In the genomic region with DNA sequence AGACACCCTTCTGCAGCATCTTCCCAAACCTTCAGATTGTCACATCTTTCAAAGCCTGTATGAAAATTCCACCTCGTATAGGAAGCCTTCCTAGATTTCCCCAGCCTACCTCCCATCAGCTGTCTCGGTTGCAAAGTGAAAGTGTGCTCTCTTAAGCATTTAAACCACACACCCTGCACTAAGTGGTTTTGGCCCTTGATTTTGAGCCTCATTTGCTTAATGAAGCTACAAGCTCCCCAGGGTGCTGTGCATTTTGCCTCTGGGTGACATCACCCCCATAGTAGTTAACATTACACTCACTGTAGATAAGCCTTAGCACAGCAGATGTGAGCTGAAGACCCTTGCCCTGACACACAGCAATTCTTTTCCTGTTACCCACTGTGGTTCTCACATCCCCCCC, we compare ENCODE assay signal across 31 mouse cellular contexts. TPM values are rescaled to one million over a fixed set of nuclear protein-coding genes. Genes with fewer than 3 reads are reported as not detected.
DNase-seq lines count a peak whose midpoint lies in the region; ATAC-seq and TF ChIP-seq lines count a peak whose summit lies in the region.
"Had no signal": no experiment of that assay in that cellular context is flagged by ENCODE, and none has a peak within 500 bp of the region (broad histone marks: within the 10 kb centered on the region; RNA-seq: fewer than 3 reads in every experiment).

No protein-coding gene starts in this region.

- H3K36me3 ChIP-seq in liver, embryonic 15.5 days (replicated peaks): peaks cover 12% of the 10 kb centered on the region
- peaks cover 7% of the 10 kb centered on the region for H3K36me3 ChIP-seq in liver, postnatal 0 days (replicated peaks; ENCODE audit: insufficient read depth, low read length)
- H3K36me3 ChIP-seq in splenic B cell, adult 2 months (ENCODE audit: control insufficient read depth, insufficient read depth, low read length, poor library complexity, severe bottlenecking): peaks cover 2% of the 10 kb centered on the region; the same call in 1 of the 2 replicates

- H3K27me3 ChIP-seq in liver, embryonic 15.5 days: peaks cover 5% of the 10 kb centered on the region; the same call in 1 of the 2 replicates
- H3K27me3 ChIP-seq in liver, postnatal 0 days (ENCODE audit: insufficient read depth, low read length): no peaks in the 10 kb centered on the region
- no peaks in the 10 kb centered on the region; the same call in 1 of the 2 replicates for H3K27me3 ChIP-seq in splenic B cell, adult 2 months (ENCODE audit: control insufficient read depth, insufficient read depth, low read length, poor library complexity, severe bottlenecking)
- H3K27me3 ChIP-seq: heart, embryonic 12.5 days; heart, embryonic 15.5 days had no signal

- 41% methylated on average over 2 of the region's 2 CpGs for WGBS in liver, embryonic 15.5 days (ENCODE audit: insufficient replicate concordance)
- WGBS in liver, postnatal 0 days (ENCODE audit: insufficient replicate concordance): 54% methylated on average over 2 of the region's 2 CpGs

- no peak overlapping the region for H3K9ac ChIP-seq in liver, embryonic 15.5 days
- H3K9ac ChIP-seq in liver, postnatal 0 days (replicated peaks): no peak overlapping the region
- H3K9ac ChIP-seq: forebrain, postnatal 0 days; heart, embryonic 12.5 days; heart, embryonic 15.5 days; hindbrain, embryonic 14.5 days had no signal

- no peaks in the 10 kb centered on the region for H3K9me3 ChIP-seq in liver, embryonic 15.5 days (replicated peaks)
- H3K9me3 ChIP-seq in liver, postnatal 0 days (ENCODE audit: low read length): no peaks in the 10 kb centered on the region
- H3K9me3 ChIP-seq: heart, embryonic 12.5 days; heart, embryonic 15.5 days had no signal

- no peak overlapping the region for H3K4me3 ChIP-seq in liver, embryonic 15.5 days (replicated peaks)
- no peak overlapping the region for H3K4me3 ChIP-seq in liver, postnatal 0 days (ENCODE audit: low read depth, low read length)
- H3K4me3 ChIP-seq: gastrocnemius, adult 2 months; heart, embryonic 12.5 days; heart, embryonic 15.5 days had no signal

- peak; percentile 61 for DNase-seq in heart, adult 11 months
- no peak for DNase-seq in heart, postnatal 10 days
- DNase-seq in liver, postnatal 0 days: no peak
- DNase-seq in splenic B cell, adult 2 months (ENCODE audit: low read depth, low spot score): peak; percentile 47
- no peak for DNase-seq in c-Kit-positive CD71-positive TER-119-positive erythroid progenitor cells, embryonic 14.5 days (ENCODE audit: low spot score)
- DNase-seq: adrenal gland, adult 8-10 months; adrenal gland, postnatal 25 days; B cell, adult 2 months; cerebellum, adult 18-20 months; cerebellum, adult 9-10 months; cerebellum, postnatal 14 days; forebrain, postnatal 0 days; gastrocnemius, adult 2 months; gastrocnemius, postnatal 14 days; heart, adult 18-20 months; heart, postnatal 14 days; heart, postnatal 4 days had no signal

- H3K4me1 ChIP-seq in liver, embryonic 15.5 days (replicated peaks): peaks cover 41% of the 10 kb centered on the region
- H3K4me1 ChIP-seq in liver, postnatal 0 days (ENCODE audit: insufficient read depth): peaks cover 14% of the 10 kb centered on the region

- TF ChIP-seq CTCF in liver, postnatal 0 days (IDR thresholded peaks at IDR 0.05; ENCODE audit: low read depth): no peak

- no peak overlapping the region for H3K27ac ChIP-seq in liver, embryonic 15.5 days (replicated peaks)
- no peak overlapping the region for H3K27ac ChIP-seq in liver, postnatal 0 days (ENCODE audit: low read depth)
- H3K27ac ChIP-seq: gastrocnemius, adult 2 months; heart, embryonic 15.5 days; hindbrain, embryonic 14.5 days; hindbrain, postnatal 0 days had no signal

- no peak for ATAC-seq in liver, embryonic 15.5 days (ENCODE audit: insufficient read depth)
- ATAC-seq in liver, postnatal 0 days: no peak
- ATAC-seq: activated CD4-positive, CD25-positive, alpha-beta regulatory T cell, adult 4 months; forebrain, embryonic 14.5 days; forebrain, postnatal 0 days; hindbrain, postnatal 0 days had no signal

- no peak for TF ChIP-seq EP300 in liver, postnatal 0 days (IDR thresholded peaks at IDR 0.05; ENCODE audit: low read depth)

- peak overlapping the region; percentile 20; the same call in 1 of the 2 replicates for H3K4me2 ChIP-seq in liver, embryonic 15.5 days
- no peak overlapping the region; the same call in 1 of the 2 replicates for H3K4me2 ChIP-seq in liver, postnatal 0 days (ENCODE audit: low read depth, low read length)
- H3K4me2 ChIP-seq: heart, embryonic 12.5 days; heart, embryonic 15.5 days; hindbrain, embryonic 14.5 days had no signal

- intact Hi-C loops in heart, postnatal 10 days (cut with DNase I): no loop called here

RNA-seq across cellular contexts. Expression of a gene that starts 2.2 kb away (rescaled TPM):
- 10 to 100 TPM; 19.9 to 21.9 TPM for total RNA-seq in heart, postnatal 10 days (2021)
- 31.1 and 41.9 TPM in 2 replicates for polyA plus RNA-seq in liver, embryonic 15.5 days (2015; fragmentation: Nextera tagmentation; extraction: Ambion mirVana)
- polyA plus RNA-seq in liver, postnatal 0 days (2015; fragmentation: Nextera tagmentation; extraction: Ambion mirVana): 18.3 and 19.5 TPM in 2 replicates

RNA-seq across cellular contexts. Expression of a gene that starts 30.1 kb away (rescaled TPM):
- total RNA-seq in heart, postnatal 10 days (2021): 1 to 10 TPM; 4.2 to 5.0 TPM
- 4.8 and 5.2 TPM in 2 replicates for polyA plus RNA-seq in liver, embryonic 15.5 days (2015; fragmentation: Nextera tagmentation; extraction: Ambion mirVana)
- 3.9 and 4.3 TPM in 2 replicates for polyA plus RNA-seq in liver, postnatal 0 days (2015; fragmentation: Nextera tagmentation; extraction: Ambion mirVana)

RNA-seq across cellular contexts. Expression of a gene that starts 49.8 kb away (rescaled TPM):
- under 1 TPM; 0.29 to 0.60 TPM for total RNA-seq in heart, postnatal 10 days (2021)
- 0.12 and 0.13 TPM in 2 replicates for polyA plus RNA-seq in liver, embryonic 15.5 days (2015; fragmentation: Nextera tagmentation; extraction: Ambion mirVana)
- polyA plus RNA-seq in liver, postnatal 0 days (2015; fragmentation: Nextera tagmentation; extraction: Ambion mirVana): 0.07 and 0.08 TPM in 2 replicates
- total RNA-seq: MEL had no signal
- polyA plus RNA-seq: activated CD4-positive, CD25-positive, alpha-beta regulatory T cell, adult 4 months; embryonic facial prominence, embryonic 11.5 days; forebrain, embryonic 11.5 days had no signal

RNA-seq across cellular contexts. Expression of a gene that starts 52.7 kb away (rescaled TPM):
- total RNA-seq in heart, postnatal 10 days (2021): under 1 TPM; 0.36 to 0.62 TPM
- not detected in 2 replicates for polyA plus RNA-seq in liver, embryonic 15.5 days (2015; fragmentation: Nextera tagmentation; extraction: Ambion mirVana)
- 0.07 TPM in 1 of 2 replicates, not detected in the other for polyA plus RNA-seq in liver, postnatal 0 days (2015; fragmentation: Nextera tagmentation; extraction: Ambion mirVana)
- total RNA-seq: forebrain, postnatal 0 days; gastrocnemius, adult 2 months; gastrocnemius, postnatal 14 days; gastrocnemius, postnatal 4 days; hindbrain, postnatal 0 days had no signal
- polyA plus RNA-seq: activated CD4-positive, CD25-positive, alpha-beta regulatory T cell, adult 4 months; brain, embryonic 14.5 days; forebrain, embryonic 11.5 days; forebrain, embryonic 14.5 days; forebrain, postnatal 0 days; frontal cortex, adult 2 months; heart, embryonic 12.5 days; hindbrain, embryonic 11.5 days; hindbrain, embryonic 14.5 days; hindbrain, postnatal 0 days had no signal

RNA-seq across cellular contexts. Expression of a gene that starts 58.7 kb away (rescaled TPM):
- total RNA-seq in heart, postnatal 10 days (2021): under 1 TPM; 0.17 to 0.35 TPM
- 0.07 and 0.16 TPM in 2 replicates for polyA plus RNA-seq in liver, embryonic 15.5 days (2015; fragmentation: Nextera tagmentation; extraction: Ambion mirVana)
- not detected in 2 replicates for polyA plus RNA-seq in liver, postnatal 0 days (2015; fragmentation: Nextera tagmentation; extraction: Ambion mirVana)
- total RNA-seq: adrenal gland, postnatal 25 days; gastrocnemius, adult 2 months; heart, adult 18-20 months had no signal
- polyA plus RNA-seq: activated CD4-positive, CD25-positive, alpha-beta regulatory T cell, adult 4 months had no signal

Comparison
In these comparisons a context has a peak if more than half of its experiments do, and no peak if none do; other contexts are left out.
1. DNase-seq: peak in heart, adult 11 months (single experiment) and splenic B cell, adult 2 months (single experiment); none in heart, postnatal 10 days (0 of 2), liver, postnatal 0 days (single experiment) and c-Kit-positive CD71-positive TER-119-positive erythroid progenitor cells, embryonic 14.5 days (single experiment).